Mouse (Mus musculus) limb, embryonic 14.5 days (tissue): Measurements from ENCODE around the gene Vmn1r235. TPM values are rescaled to one million over a fixed set of nuclear protein-coding genes. Genes with fewer than 3 reads are reported as not detected.

ENCODE experiments used
- ATAC-seq: fragments of 200-750 bp; cut with Nextera tagmentation; 2 replicates; pipeline ENCODE4 v1.8.0; 2017; ENCODE audit warnings: low read depth, moderate number of reproducible peaks, moderate TSS enrichment; ENCODE audit not compliant: low FRiP score
- DNase-seq: peaks from one replicate; pipeline ENCODE4 v3.0.0-alpha.2; 2015; ENCODE audit warnings: low spot score
- H3K27ac ChIP-seq: fragments of 300-500 bp; sonication (generic); replicated peaks from 2 replicates; pipeline ENCODE4 v1.5.1; 2014; ENCODE audit warnings: low read depth, mild to moderate bottlenecking, low read length, moderate library complexity, mixed read lengths
- H3K27me3 ChIP-seq: fragments of 300-500 bp; sonication (generic); 2 replicates; pipeline ENCODE4 v1.6.1; 2014; ENCODE audit warnings: low read length, mixed read lengths; ENCODE audit not compliant: control insufficient read depth, insufficient read depth
- H3K36me3 ChIP-seq: fragments of 300-500 bp; sonication (generic); 2 replicates; pipeline ENCODE4 v1.6.1; 2014; ENCODE audit warnings: mild to moderate bottlenecking, low read length, moderate library complexity, mixed read lengths; ENCODE audit not compliant: control insufficient read depth, insufficient read depth
- H3K4me1 ChIP-seq: fragments of 300-500 bp; sonication (generic); 2 replicates; pipeline ENCODE4 v1.6.1; 2014; ENCODE audit warnings: antibody characterized with exemption, low read length, mixed read lengths; ENCODE audit not compliant: control insufficient read depth, insufficient read depth
- H3K4me2 ChIP-seq: fragments of 300-500 bp; sonication (generic); replicated peaks from 2 replicates; pipeline ENCODE4 v1.6.1; 2014; ENCODE audit warnings: low read depth, mild to moderate bottlenecking, low read length, moderate library complexity; ENCODE audit not compliant: severe bottlenecking
- H3K4me3 ChIP-seq: fragments of 300-500 bp; sonication (generic); replicated peaks from 2 replicates; pipeline ENCODE4 v1.5.1; 2014; ENCODE audit warnings: low read length
- H3K9ac ChIP-seq: fragments of 300-500 bp; sonication (generic); 2 replicates; pipeline ENCODE4 v1.6.1; 2014; ENCODE audit warnings: mild to moderate bottlenecking, low read depth, low read length, moderate library complexity; ENCODE audit not compliant: severe bottlenecking
- H3K9me3 ChIP-seq: fragments of 300-500 bp; sonication (generic); 2 replicates; pipeline ENCODE4 v1.6.1; 2016; ENCODE audit warnings: low read length; ENCODE audit not compliant: control insufficient read depth
- POLR2A ChIP-seq: fragments of 200-500 bp; IDR thresholded peaks from 2 replicates; pipeline ENCODE4 v1.8.0; 2012; ENCODE audit warnings: inconsistent platforms, mild to moderate bottlenecking, moderate library complexity, borderline replicate concordance; ENCODE audit not compliant: insufficient read depth, insufficient read length; ENCODE audit errors: extremely low read depth
- microRNA-seq: library from miRNA; unstranded; fragments of <30 nt; microRNA quantifications from one replicate; pipeline ENCODE4, GENCODE M21; 2016
- polyA plus RNA-seq, 2 experiments: library from polyadenylated mRNA; depleted of rRNA in 1 of 2; stranded (reverse) in 1 of 2; unstranded in 1 of 2; fragments of >200 nt; fragmentation: Nextera tagmentation in 1 of 2; extraction: Ambion mirVana in 1 of 2; gene quantifications; 2 replicates each; pipeline versions ENCODE4 v1.2.1 to v1.2.3; 2012 to 2014

Vmn1r235 gene
- polyA plus RNA-seq, 2 experiments = not detected

DNA sequence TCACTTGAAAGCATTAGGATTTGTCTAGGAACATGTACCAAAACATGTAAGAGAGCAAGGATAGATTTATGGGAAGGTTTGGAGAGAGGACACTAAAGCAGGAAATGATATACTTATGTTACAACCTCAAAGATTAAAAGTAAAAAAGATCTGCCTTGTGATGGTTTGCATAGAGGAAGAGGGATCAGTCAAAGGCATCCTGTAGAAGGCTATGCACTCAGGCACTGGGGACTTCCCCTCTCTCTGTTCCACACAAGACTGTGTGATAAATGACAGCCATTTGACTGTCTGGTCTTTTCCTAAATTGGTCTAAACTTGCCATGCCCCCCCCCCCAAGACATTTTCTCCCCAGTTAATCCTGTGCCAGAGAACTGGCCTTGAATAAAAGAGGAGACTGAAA is 28.2 kb downstream of the Vmn1r235 start:
- no peak for TF ChIP-seq POLR2A
- Histone ChIP-seq H3K4me2 (no peak overlapping the region), H3K27ac (no peak overlapping the region), H3K4me3 (no peak overlapping the region), H3K4me1 (no peaks in the 10 kb centered on the region), H3K9ac (no peak overlapping the region), H3K9me3 (no peaks in the 10 kb centered on the region), H3K27me3 (no peaks in the 10 kb centered on the region), H3K36me3 (no peaks in the 10 kb centered on the region)
- DNase-seq (no peak), ATAC-seq (no peak)

DNA sequence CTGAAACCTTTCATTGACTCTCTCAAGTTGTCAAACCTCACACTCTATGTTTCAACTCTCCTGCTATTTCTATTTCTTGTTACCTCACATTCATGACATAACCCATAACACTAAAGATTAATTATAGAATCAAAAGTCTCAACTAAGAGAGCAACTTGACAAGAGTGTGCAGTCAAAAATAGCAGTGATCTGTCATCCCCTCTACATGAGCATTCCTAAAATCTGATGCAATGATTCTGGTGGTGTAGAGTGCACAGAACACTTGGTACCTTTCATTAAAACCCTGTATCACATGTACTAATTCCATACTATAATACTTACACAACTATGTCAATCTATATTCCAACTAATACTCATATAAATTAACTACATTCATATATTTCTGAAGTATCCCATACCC is 33.5 kb downstream of the Vmn1r235 start:
- TF ChIP-seq POLR2A = no peak
- no peaks in the 10 kb centered on the region for H3K9me3 ChIP-seq
- no peak overlapping the region for H3K4me2 ChIP-seq
- H3K27me3 ChIP-seq = no peaks in the 10 kb centered on the region
- ATAC-seq (no peak), DNase-seq (no peak)
- no peaks in the 10 kb centered on the region for H3K4me1 ChIP-seq
- H3K27ac ChIP-seq = no peak overlapping the region
- no peaks in the 10 kb centered on the region for H3K36me3 ChIP-seq
- no peak overlapping the region for H3K4me3 ChIP-seq
- no peak overlapping the region for H3K9ac ChIP-seq

DNA sequence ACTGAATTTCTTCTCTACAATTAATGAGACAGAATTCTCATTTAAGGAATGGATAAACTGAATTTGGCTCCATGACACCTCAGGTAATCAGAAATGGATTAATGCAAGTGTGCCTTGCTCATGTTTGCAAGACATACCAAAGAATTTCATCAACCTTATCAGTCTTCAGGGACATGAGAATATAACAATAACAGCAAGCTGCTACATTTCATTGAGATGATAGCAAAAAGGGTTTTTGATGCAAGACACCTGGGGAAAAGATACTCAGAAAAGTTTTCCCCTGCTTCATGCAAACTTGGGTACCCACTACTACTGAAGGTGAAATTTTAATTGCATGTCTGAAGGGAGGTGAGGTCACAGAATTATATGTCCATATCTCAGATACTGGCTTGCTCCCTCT is 55.4 kb downstream of the Vmn1r235 start, which contains the start of gene Vmn1r237:
Vmn1r237 (plus strand) TSS at position 301 of the 400 bp plus-strand sequence.
- Histone ChIP-seq H3K27ac (no peak within 1 kb of the TSS), H3K27me3 (no peaks in the 10 kb centered on the region), H3K4me3 (no peak within 1 kb of the TSS), H3K36me3 (no peaks in the 10 kb centered on the region), H3K4me2 (no peak within 1 kb of the TSS), H3K9me3 (no peaks in the 10 kb centered on the region), H3K4me1 (no peaks in the 10 kb centered on the region), H3K9ac (no peak within 1 kb of the TSS)
- ATAC-seq (no peak), DNase-seq (no peak)
- no peak for TF ChIP-seq POLR2A

Small RNA genes lying within 50 kb of the gene (microRNA-seq; reads per million reads assigned to microRNA genes)
- gene Gm26384 = not detected

Other genes with a start within 250 kb of the Vmn1r235 start
- 19.7 and 24.5 TPM in 2 replicates for gene Zfp160, start 247.5 kb upstream of the Vmn1r235 start, polyA plus RNA-seq (2012; rRNA removed)
- 19.0 and 19.8 TPM in 2 replicates for gene Zfp160, start 247.5 kb upstream of the Vmn1r235 start, polyA plus RNA-seq (2014; fragmentation: Nextera tagmentation; extraction: Ambion mirVana)
- not detected in 2 replicates for gene Vmn1r234, start 30.3 kb upstream of the Vmn1r235 start, polyA plus RNA-seq (2012; rRNA removed)
- not detected in 2 replicates for gene Vmn1r234, start 30.3 kb upstream of the Vmn1r235 start, polyA plus RNA-seq (2014; fragmentation: Nextera tagmentation; extraction: Ambion mirVana)
- gene Vmn1r236, start 26.5 kb downstream of the Vmn1r235 start, polyA plus RNA-seq (2012; rRNA removed) = not detected in 2 replicates
- not detected in 2 replicates for gene Vmn1r236, start 26.5 kb downstream of the Vmn1r235 start, polyA plus RNA-seq (2014; fragmentation: Nextera tagmentation; extraction: Ambion mirVana)
- gene Vmn1r237, start 55.5 kb downstream of the Vmn1r235 start, polyA plus RNA-seq (2012; rRNA removed) = not detected in 2 replicates
- gene Vmn1r237, start 55.5 kb downstream of the Vmn1r235 start, polyA plus RNA-seq (2014; fragmentation: Nextera tagmentation; extraction: Ambion mirVana) = not detected in 2 replicates
- gene Zfp677, start 127.3 kb downstream of the Vmn1r235 start, polyA plus RNA-seq (2012; rRNA removed) = 1.7 and 2.6 TPM in 2 replicates
- gene Zfp677, start 127.3 kb downstream of the Vmn1r235 start, polyA plus RNA-seq (2014; fragmentation: Nextera tagmentation; extraction: Ambion mirVana) = 4.7 and 4.9 TPM in 2 replicates
- gene Zfp54, start 166.8 kb downstream of the Vmn1r235 start, polyA plus RNA-seq (2012; rRNA removed) = 1.8 and 2.5 TPM in 2 replicates
- 4.5 and 5.2 TPM in 2 replicates for gene Zfp54, start 166.8 kb downstream of the Vmn1r235 start, polyA plus RNA-seq (2014; fragmentation: Nextera tagmentation; extraction: Ambion mirVana)
- gene Zfp51, start 194.0 kb downstream of the Vmn1r235 start, polyA plus RNA-seq (2012; rRNA removed) = 5.4 and 7.1 TPM in 2 replicates
- gene Zfp51, start 194.0 kb downstream of the Vmn1r235 start, polyA plus RNA-seq (2014; fragmentation: Nextera tagmentation; extraction: Ambion mirVana) = 14.7 and 16.6 TPM in 2 replicates
- 3.4 and 5.3 TPM in 2 replicates for gene Zfp53, start 232.6 kb downstream of the Vmn1r235 start, polyA plus RNA-seq (2012; rRNA removed)
- 9.4 and 10.3 TPM in 2 replicates for gene Zfp53, start 232.6 kb downstream of the Vmn1r235 start, polyA plus RNA-seq (2014; fragmentation: Nextera tagmentation; extraction: Ambion mirVana)